Mouse (Mus musculus) megakaryocyte, embryonic 14.5 days (primary cell): Measurements from ENCODE around the gene Sptbn4.

Experiments
- FLI1 ChIP-seq: IDR thresholded peaks from 2 replicates; pipeline ENCODE4 v1.6.1; 2012; ENCODE audit warnings: low read length, inconsistent platforms, mixed read lengths
- GATA1 ChIP-seq: IDR thresholded peaks from 3 replicates; pipeline ENCODE4 v1.6.1; 2012; ENCODE audit warnings: mixed read lengths, low read length, inconsistent platforms, borderline replicate concordance

DNA sequence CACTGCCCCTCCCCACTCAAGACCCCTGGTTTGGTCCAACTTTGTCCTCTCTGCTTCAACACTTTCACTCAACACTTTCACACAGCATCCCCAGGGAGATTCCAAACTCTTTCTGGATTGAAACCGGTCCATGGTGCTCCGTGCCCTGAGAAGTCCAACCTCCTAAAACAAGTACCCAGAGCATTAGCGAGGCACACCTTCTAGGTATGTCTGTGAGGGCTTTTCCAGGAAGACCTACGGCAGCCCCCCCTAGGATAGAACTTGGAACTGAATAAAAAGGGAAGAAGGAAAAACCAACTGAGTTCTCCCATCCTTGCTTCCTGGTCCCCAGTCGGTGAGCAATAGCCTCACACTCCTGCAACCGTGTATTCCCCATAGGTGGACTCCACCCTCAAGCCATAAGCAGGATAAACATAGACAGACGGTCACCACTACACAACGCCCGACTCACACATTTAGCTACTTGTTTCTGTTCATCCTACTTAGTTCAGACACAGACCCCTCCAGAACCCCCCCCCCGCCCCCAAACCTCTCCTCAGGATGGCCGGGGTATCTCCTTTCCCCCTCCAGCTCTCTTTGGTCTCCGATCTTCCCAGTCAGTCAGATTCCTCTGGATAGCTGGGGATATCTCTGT, 135.7 kb downstream of the Sptbn4 start:
- TF ChIP-seq FLI1 (no peak), GATA1 (no peak)
